Mouse (Mus musculus): Measurements from ENCODE around the gene Olfr982.

Olfr982 gene

GRCm38 (mm10) chr9:40073529-40073928, at the start of gene Olfr982:
Gene Olfr982, plus strand, starts transcription at chr9:40073829.
- no peak for DNase-seq (ENCODE audit: low read depth, low spot score)

- DNase-seq (ENCODE audit: low read depth, low spot score), result no peak
Measured at GRCm38 (mm10) chr9:40050138-40050537, 23.5 kb upstream of the Olfr982 start.

- no peak for DNase-seq (ENCODE audit: low read depth, low spot score)
Measured at GRCm38 (mm10) chr9:40093495-40093894, 19.9 kb downstream of the Olfr982 start, which contains the start of gene Olfr983. Gene Olfr983, minus strand, starts transcription at chr9:40093595.

GRCm38 (mm10) chr9:40094769-40095168, 21.1 kb downstream of the Olfr982 start:
- DNase-seq (ENCODE audit: low read depth, low spot score), result no peak

- DNase-seq (ENCODE audit: low read depth, low spot score), result no peak
Measured at GRCm38 (mm10) chr9:40114106-40114505, 40.5 kb downstream of the Olfr982 start, which contains the start of gene Olfr984. Gene Olfr984, minus strand, starts transcription at chr9:40114206.

GRCm38 (mm10) chr9:40116645-40117286, 43.1 kb downstream of the Olfr982 start:
- no peak for DNase-seq (ENCODE audit: low read depth, low spot score)

- DNase-seq (ENCODE audit: low read depth, low spot score), result no peak
Measured at GRCm38 (mm10) chr9:40117287-40117659, 43.6 kb downstream of the Olfr982 start.
